11 mouse cellular contexts compared by ENCODE assay signal in the genomic region with DNA sequence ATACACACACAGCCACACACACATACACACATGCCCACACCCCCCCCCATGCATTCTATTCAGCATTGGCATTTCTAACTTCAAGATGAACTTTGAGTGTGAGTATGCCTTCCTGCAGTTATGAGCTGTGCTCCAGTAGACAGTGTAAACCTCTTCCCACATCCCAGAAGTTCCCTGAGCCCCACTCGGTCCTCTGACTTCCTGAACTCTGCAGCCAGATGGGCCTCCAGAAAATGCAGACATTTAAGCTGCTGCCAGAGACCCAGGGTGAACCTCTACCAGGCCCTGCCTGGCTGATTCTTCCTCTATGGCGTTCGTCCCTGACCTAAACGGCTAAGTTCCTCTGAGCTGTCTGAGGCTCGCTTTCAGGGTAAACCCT. TPM values are rescaled to one million over a fixed set of nuclear protein-coding genes. Genes with fewer than 3 reads are reported as not detected.
A peak's percentile ranks its signal among the peaks of the same experiment; 100 is the strongest.
DNase-seq lines count a peak whose midpoint lies in the region; ATAC-seq and TF ChIP-seq lines count a peak whose summit lies in the region.
"Had no signal": no experiment of that assay in that cellular context is flagged by ENCODE, and none has a peak within 500 bp of the region (broad histone marks: within the 10 kb centered on the region; RNA-seq: fewer than 3 reads in every experiment).

No protein-coding gene starts in this region.

- no peak for DNase-seq in heart, postnatal 25 days (ENCODE audit: low spot score)
- DNase-seq in lung, adult 2 months: no peak
- DNase-seq in liver, embryonic 13.5 days: no peak
- no peak for DNase-seq in retina, postnatal 1 day
- DNase-seq: cerebellum, adult 11 months had no signal

- no peak overlapping the region for H3K4me3 ChIP-seq in heart, embryonic 15.5 days
- no peak overlapping the region for H3K4me3 ChIP-seq in lung, embryonic 16.5 days (ENCODE audit: low read length)
- H3K4me3 ChIP-seq in lung, adult 2 months (replicated peaks; ENCODE audit: extremely low read depth, low read depth, low read length): no peak overlapping the region
- no peak overlapping the region for H3K4me3 ChIP-seq in embryonic facial prominence, embryonic 12.5 days
- H3K4me3 ChIP-seq in liver, embryonic 13.5 days (replicated peaks): no peak overlapping the region
- H3K4me3 ChIP-seq: neural tube, embryonic 13.5 days had no signal

- H3K27me3 ChIP-seq in heart, embryonic 15.5 days: peaks cover 3% of the 10 kb centered on the region; the same call in 1 of the 2 replicates
- H3K27me3 ChIP-seq in lung, embryonic 16.5 days (ENCODE audit: control insufficient read depth, insufficient read depth, low read depth, low read length): no peaks in the 10 kb centered on the region
- H3K27me3 ChIP-seq in embryonic facial prominence, embryonic 12.5 days: no peaks in the 10 kb centered on the region
- H3K27me3 ChIP-seq in liver, embryonic 13.5 days: no peaks in the 10 kb centered on the region
- H3K27me3 ChIP-seq: neural tube, embryonic 13.5 days had no signal

- peak overlapping the region; percentile 78 for H3K27ac ChIP-seq in heart, embryonic 15.5 days
- H3K27ac ChIP-seq in lung, embryonic 16.5 days (ENCODE audit: low read length): peak overlapping the region; percentile 50
- peak overlapping the region; percentile 83 for H3K27ac ChIP-seq in embryonic facial prominence, embryonic 12.5 days
- H3K27ac ChIP-seq in liver, embryonic 13.5 days: peak overlapping the region; percentile 37
- H3K27ac ChIP-seq: neural tube, embryonic 13.5 days had no signal

- no peak for TF ChIP-seq POLR2A in lung, adult 2 months (IDR thresholded peaks at IDR 0.05; ENCODE audit: borderline replicate concordance, extremely low read depth, low read depth, low read length)

- peaks cover 45% of the 10 kb centered on the region for H3K4me1 ChIP-seq in heart, embryonic 15.5 days (replicated peaks)
- H3K4me1 ChIP-seq in lung, embryonic 16.5 days (replicated peaks; ENCODE audit: control insufficient read depth, insufficient read depth, low read length): peaks cover 10% of the 10 kb centered on the region; the same call in 1 of the 2 replicates
- H3K4me1 ChIP-seq in lung, adult 2 months (ENCODE audit: control insufficient read depth, insufficient read depth, low read length): peaks cover 4% of the 10 kb centered on the region; the same call in 1 of the 2 replicates
- peaks cover 34% of the 10 kb centered on the region for H3K4me1 ChIP-seq in embryonic facial prominence, embryonic 12.5 days
- H3K4me1 ChIP-seq in liver, embryonic 13.5 days (replicated peaks): peaks cover 18% of the 10 kb centered on the region

- no peak overlapping the region for H3K4me2 ChIP-seq in heart, embryonic 15.5 days
- no peak overlapping the region for H3K4me2 ChIP-seq in lung, embryonic 16.5 days (ENCODE audit: low read depth, low read length)
- no peak overlapping the region for H3K4me2 ChIP-seq in embryonic facial prominence, embryonic 12.5 days (replicated peaks)
- no peak overlapping the region for H3K4me2 ChIP-seq in liver, embryonic 13.5 days
- H3K4me2 ChIP-seq: neural tube, embryonic 13.5 days had no signal

- TF ChIP-seq CTCF in lung, adult 2 months (IDR thresholded peaks at IDR 0.05; ENCODE audit: insufficient read depth, low read length): no peak

- 31% methylated on average over 5 of the region's 5 CpGs for WGBS in heart, embryonic 15.5 days
- WGBS in lung, embryonic 16.5 days: 54% methylated on average over 5 of the region's 5 CpGs
- WGBS in lung, adult 2 months: 51% methylated on average over 5 of the region's 5 CpGs
- 27% methylated on average over 5 of the region's 5 CpGs for WGBS in embryonic facial prominence, embryonic 12.5 days
- 36% methylated on average over 5 of the region's 5 CpGs for WGBS in liver, embryonic 13.5 days (ENCODE audit: insufficient replicate concordance)

- H3K36me3 ChIP-seq in heart, embryonic 15.5 days: no peaks in the 10 kb centered on the region
- no peaks in the 10 kb centered on the region for H3K36me3 ChIP-seq in lung, embryonic 16.5 days (ENCODE audit: control insufficient read depth, insufficient read depth, low read length)
- no peaks in the 10 kb centered on the region for H3K36me3 ChIP-seq in embryonic facial prominence, embryonic 12.5 days
- no peaks in the 10 kb centered on the region for H3K36me3 ChIP-seq in liver, embryonic 13.5 days
- H3K36me3 ChIP-seq: neural tube, embryonic 13.5 days had no signal

- no peak for ATAC-seq in heart, embryonic 15.5 days (replicated peaks; ENCODE audit: insufficient number of reproducible peaks, insufficient read depth, low FRiP score, low read depth)
- peak; percentile 29; the same call in 1 of the 2 replicates for ATAC-seq in lung, embryonic 16.5 days (ENCODE audit: low read depth)
- ATAC-seq in embryonic facial prominence, embryonic 12.5 days (ENCODE audit: insufficient number of reproducible peaks, insufficient read depth, low FRiP score, low TSS enrichment): no peak
- no peak for ATAC-seq in liver, embryonic 13.5 days (ENCODE audit: low read depth)
- no peak for ATAC-seq in monocyte, adult 5-6 weeks (replicated peaks; ENCODE audit: insufficient number of reproducible peaks, low FRiP score, low TSS enrichment, poor library complexity, severe bottlenecking)
- ATAC-seq: CD4-positive, CD25-positive, alpha-beta regulatory T cell, adult 4 months had no signal

- H3K9me3 ChIP-seq in heart, embryonic 15.5 days (replicated peaks): no peaks in the 10 kb centered on the region
- no peaks in the 10 kb centered on the region for H3K9me3 ChIP-seq in lung, embryonic 16.5 days (ENCODE audit: control insufficient read depth, low read length)
- no peaks in the 10 kb centered on the region for H3K9me3 ChIP-seq in embryonic facial prominence, embryonic 12.5 days
- no peaks in the 10 kb centered on the region for H3K9me3 ChIP-seq in liver, embryonic 13.5 days (replicated peaks)
- H3K9me3 ChIP-seq: neural tube, embryonic 13.5 days had no signal

- H3K9ac ChIP-seq in heart, embryonic 15.5 days: no peak overlapping the region
- H3K9ac ChIP-seq in lung, embryonic 16.5 days (ENCODE audit: low read length): no peak overlapping the region
- H3K9ac ChIP-seq in embryonic facial prominence, embryonic 12.5 days: no peak overlapping the region; the same call in 1 of the 2 replicates
- H3K9ac ChIP-seq in liver, embryonic 13.5 days: no peak overlapping the region
- H3K9ac ChIP-seq: neural tube, embryonic 13.5 days had no signal

- intact Hi-C loops in heart, postnatal 25 days (cut with DNase I): no loop called here

RNA-seq across cellular contexts. Expression of a gene that starts 30.4 kb away (rescaled TPM):
- 11.8 and 18.0 TPM in 2 replicates for polyA plus RNA-seq in heart, embryonic 15.5 days (2015; fragmentation: Nextera tagmentation; extraction: Ambion mirVana)
- total RNA-seq in heart, postnatal 25 days (2021): 1 to 10 TPM; 3.1 to 3.4 TPM
- polyA plus RNA-seq in lung, embryonic 16.5 days (2015; fragmentation: Nextera tagmentation; extraction: Ambion mirVana): 18.1 and 18.3 TPM in 2 replicates
- polyA plus RNA-seq in lung, adult 2 months (2012; rRNA removed): 12.9 and 14.1 TPM in 2 replicates
- 20.4 and 20.7 TPM in 2 replicates for polyA plus RNA-seq in embryonic facial prominence, embryonic 12.5 days (2016; fragmentation: Nextera tagmentation; extraction: Ambion mirVana)
- 7.6 and 7.8 TPM in 2 replicates for polyA plus RNA-seq in liver, embryonic 13.5 days (2015; fragmentation: Nextera tagmentation; extraction: Ambion mirVana)
- total RNA-seq in monocyte, adult 5-6 weeks (2017): 2.6 to 9.9 TPM (median 3.7 TPM) in 3 replicates
